ENCODE assay signal across 8 mouse cellular contexts in genomic region chr8:47218021-47218420, GRCm38 (mm10).
DNase-seq lines count a peak whose midpoint lies in the region; ATAC-seq and TF ChIP-seq lines count a peak whose summit lies in the region.

No protein-coding gene starts in this region.

- H3K36me3 ChIP-seq in hindbrain, postnatal 0 days (ENCODE audit: insufficient read depth, low read length) = no peaks in the 10 kb centered on the region

- ATAC-seq in hindbrain, postnatal 0 days = peak; percentile 93
- ATAC-seq in erythroid progenitor cell, adult 5-6 weeks (replicated peaks; ENCODE audit: low FRiP score, poor library complexity, severe bottlenecking) = no peak

- no peaks in the 10 kb centered on the region for H3K27me3 ChIP-seq in hindbrain, postnatal 0 days (ENCODE audit: insufficient read depth, low read length)

- H3K27ac ChIP-seq in embryonic fibroblast, embryonic 13.5 days (ENCODE audit: insufficient read depth, low read length) = 0 out of 2 replicates have a peak overlapping the region, but pooled peaks have one; percentile 0
- peak overlapping the region; percentile 62 for H3K27ac ChIP-seq in hindbrain, postnatal 0 days

- no peak for TF ChIP-seq POLR2A in embryonic fibroblast, embryonic 13.5 days (IDR thresholded peaks at IDR 0.05; ENCODE audit: low read depth, low read length)

- WGBS in hindbrain, postnatal 0 days = 9% methylated on average over 8 of the region's 8 CpGs

- peaks cover 5% of the 10 kb centered on the region for H3K4me1 ChIP-seq in embryonic fibroblast, embryonic 13.5 days (ENCODE audit: control insufficient read depth, insufficient read depth, low read length)
- H3K4me1 ChIP-seq in hindbrain, postnatal 0 days (ENCODE audit: insufficient read depth, low read length) = peaks cover 13% of the 10 kb centered on the region; the same call in 1 of the 2 replicates

- H3K9me3 ChIP-seq in hindbrain, postnatal 0 days (ENCODE audit: low read length) = no peaks in the 10 kb centered on the region

- peak overlapping the region; percentile 39; the same call in 1 of the 2 replicates for H3K9ac ChIP-seq in hindbrain, postnatal 0 days (replicated peaks; ENCODE audit: low read length)

- H3K4me2 ChIP-seq in hindbrain, postnatal 0 days (ENCODE audit: low read depth, low read length) = peak overlapping the region; percentile 8; the same call in 1 of the 2 replicates

- no peak for TF ChIP-seq CTCF in embryonic fibroblast, embryonic 13.5 days (IDR thresholded peaks at IDR 0.05; ENCODE audit: borderline replicate concordance, insufficient read depth, low read length)
- TF ChIP-seq CTCF in hindbrain, postnatal 0 days (IDR thresholded peaks at IDR 0.05; ENCODE audit: low read depth) = no peak

- peak; percentile 22 to 47 for DNase-seq in cerebellum, postnatal 36 days
- DNase-seq in cerebellum, adult 11-12 months = no peak
- peak; percentile 27 for DNase-seq in 3T3-L1 (ENCODE audit: low read depth, low spot score)
- DNase-seq in hindbrain, postnatal 0 days (ENCODE audit: low spot score) = peak; percentile 84
- DNase-seq in layer of hippocampus, adult 8-10 months (ENCODE audit: low spot score in 2 of 2) = no peak
- DNase-seq in gastrocnemius, postnatal 25 days = no peak

- H3K4me3 ChIP-seq in embryonic fibroblast, embryonic 13.5 days (ENCODE audit: insufficient read depth, low read length) = no peak overlapping the region
- H3K4me3 ChIP-seq in hindbrain, postnatal 0 days (ENCODE audit: low read length) = no peak overlapping the region

Comparison
In these comparisons a context has a peak if more than half of its experiments do, and no peak if none do; other contexts are left out.
1. DNase-seq: peak in cerebellum, postnatal 36 days (2 of 2), 3T3-L1 (single experiment) and hindbrain, postnatal 0 days (single experiment); none in cerebellum, adult 11-12 months (single experiment), layer of hippocampus, adult 8-10 months (0 of 2) and gastrocnemius, postnatal 25 days (single experiment).